Mouse (Mus musculus) heart, postnatal 25 days (tissue): Measurements from ENCODE around the gene Rps6kl1. TPM values are rescaled to one million over a fixed set of nuclear protein-coding genes. Genes with fewer than 3 reads are reported as not detected.

Experiments used
- DNase-seq: peaks from one replicate; pipeline ENCODE4 v3.0.0; 2022; ENCODE audit warnings: low spot score
- intact Hi-C: fragments of 180-260 bp; cut with DNase I; formaldehyde crosslinking; loops from one replicate; pipeline ENCODE4 v1.15.1; 2025
- total RNA-seq, 2 experiments: library from RNA; stranded (reverse); gene quantifications; 2 replicates each; pipeline ENCODE4 v1.2.3; 2021

Rps6kl1 gene
- total RNA-seq, 2 experiments from 2014 or later = 2.6 to 4.3 TPM

DNA sequence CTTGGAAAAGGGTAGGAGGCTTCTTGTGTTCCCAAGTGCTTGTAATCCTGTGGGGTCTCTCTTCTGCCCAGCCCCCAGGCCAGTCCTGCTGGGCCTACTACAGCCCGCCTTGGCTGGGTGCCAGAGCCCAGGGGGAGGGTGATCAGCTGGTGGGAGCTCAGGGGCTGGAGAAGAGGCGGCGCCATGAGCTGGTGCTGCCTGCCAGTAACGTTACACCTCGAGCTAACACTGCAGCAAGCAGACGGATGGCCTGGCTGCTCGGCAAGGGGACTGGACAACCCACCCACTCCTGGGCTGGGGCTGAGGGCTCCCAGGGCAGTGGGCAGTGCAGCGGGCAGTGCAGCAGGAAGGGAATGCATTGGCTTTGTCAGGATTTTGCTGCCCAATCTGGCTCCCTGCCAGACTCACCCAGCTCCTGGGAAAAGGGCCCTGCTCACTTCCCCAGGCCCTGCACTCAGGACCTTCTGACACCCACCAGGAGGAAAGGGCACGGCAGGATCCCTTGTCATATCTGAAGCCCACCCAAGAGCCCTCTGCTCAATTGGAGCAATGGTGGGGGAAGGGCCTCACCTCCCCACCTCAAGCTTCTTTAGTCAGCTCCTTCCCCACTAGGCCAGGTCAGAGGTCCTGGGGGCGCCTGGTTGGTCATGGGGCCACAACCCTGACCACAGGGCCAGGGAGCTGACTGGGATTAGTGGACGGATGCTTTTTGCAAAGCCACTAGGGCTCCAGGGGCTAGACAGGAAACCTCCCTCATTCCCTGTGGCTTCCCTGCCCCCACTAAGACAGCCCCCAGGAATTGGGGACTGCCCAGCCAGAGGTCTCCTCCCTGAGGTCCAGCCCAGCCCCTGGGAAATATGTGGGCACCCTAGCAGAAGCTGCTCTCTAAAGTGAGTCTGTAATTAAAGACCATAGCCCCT, 25.1 kb upstream of the Rps6kl1 start:
- intact Hi-C loops = no loop called here
- DNase-seq = no peak

DNA sequence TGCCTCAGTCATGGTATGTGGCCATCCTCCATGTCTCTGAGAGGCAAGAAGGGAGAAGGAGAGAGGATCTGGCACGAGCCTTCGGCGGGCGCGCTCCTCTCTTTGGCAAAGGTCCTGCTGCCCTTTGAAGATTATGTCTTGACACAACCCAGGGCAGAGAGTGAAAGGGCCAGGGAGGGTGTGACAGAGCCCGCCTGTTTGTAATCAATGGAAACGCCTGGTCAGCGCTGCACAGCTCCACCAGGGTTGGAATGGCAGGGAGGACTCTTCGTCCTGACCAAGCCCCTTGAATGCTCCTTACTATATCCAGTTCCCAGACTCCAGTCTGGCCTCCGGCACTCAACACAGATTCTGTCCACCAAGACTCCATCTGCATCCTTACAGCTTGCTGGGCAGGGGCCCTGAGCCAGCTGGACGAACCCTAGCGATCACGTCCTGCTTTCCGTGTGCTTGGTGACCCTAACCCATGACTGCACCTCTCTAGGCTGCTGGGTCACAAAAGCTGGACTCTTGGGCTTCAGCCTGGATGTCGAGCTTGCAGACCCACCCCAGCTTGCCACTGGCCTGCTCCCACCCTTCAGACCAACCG, 24.1 kb upstream of the Rps6kl1 start:
- intact Hi-C loops = no loop called here

GRCm38 (mm10) chr12:85174016-85174415, 23.0 kb upstream of the Rps6kl1 start:
- no peak for DNase-seq
- intact Hi-C loops = no loop called here

More for the DNA sequence above, 24.1 kb upstream of the Rps6kl1 start:
- no peak for DNase-seq

GRCm38 (mm10) chr12:85170948-85171307, 19.9 kb upstream of the Rps6kl1 start:
- intact Hi-C loops = no loop called here
- DNase-seq = no peak

GRCm38 (mm10) chr12:85170284-85170947, 19.4 kb upstream of the Rps6kl1 start:
- intact Hi-C loops = no loop called here
- no peak for DNase-seq

- intact Hi-C loops = loop anchor here (1.0 to 2.0 kb wide), 2 partner anchors 27 to 135 kb away; no protein-coding TSS in a partner anchor
- no peak for DNase-seq
These were observed 18.8 kb upstream of the Rps6kl1 start for GRCm38 (mm10) chr12:85169877-85170276.

GRCm38 (mm10) chr12:85169117-85169858, 18.2 kb upstream of the Rps6kl1 start:
- intact Hi-C loops = loop anchor here (1.0 to 2.0 kb wide), 2 partner anchors 26 to 136 kb away; no protein-coding TSS in a partner anchor
- DNase-seq = peak; percentile 65

- no peak for DNase-seq
- intact Hi-C loops = no loop called here
These were observed 15.6 kb upstream of the Rps6kl1 start for GRCm38 (mm10) chr12:85166631-85167030.

DNA sequence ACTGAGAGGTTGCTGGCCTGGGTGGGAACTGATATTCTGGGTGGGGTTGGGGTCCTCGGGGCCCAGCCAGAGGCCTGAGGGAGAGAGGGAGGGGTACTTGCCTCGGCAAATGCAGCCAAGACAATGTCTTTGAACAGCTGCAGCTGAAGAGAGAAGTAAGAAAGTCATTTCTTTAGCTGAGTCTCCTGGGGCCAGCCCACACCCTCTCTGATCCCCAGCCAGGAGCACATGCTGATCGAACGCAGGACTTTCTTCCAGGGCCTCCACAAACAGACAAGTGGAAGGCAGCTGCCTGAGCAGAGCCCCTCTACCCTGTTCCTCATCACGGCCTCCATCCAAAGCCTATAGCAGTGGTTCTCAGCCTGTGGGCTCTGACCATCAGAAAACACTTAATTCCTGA, 13.9 kb upstream of the Rps6kl1 start:
- intact Hi-C loops = no loop called here

GRCm38 (mm10) chr12:85159592-85159991, 8.5 kb upstream of the Rps6kl1 start:
- DNase-seq = peak; percentile 60
- intact Hi-C loops = no loop called here

More for the DNA sequence above, 13.9 kb upstream of the Rps6kl1 start:
- peak; percentile 54 for DNase-seq

GRCm38 (mm10) chr12:85158801-85159200, 7.7 kb upstream of the Rps6kl1 start:
- intact Hi-C loops = no loop called here

GRCm38 (mm10) chr12:85157797-85158460, 6.9 kb upstream of the Rps6kl1 start:
- DNase-seq = no peak
- intact Hi-C loops = no loop called here

More at GRCm38 (mm10) chr12:85158801-85159200, 7.7 kb upstream of the Rps6kl1 start:
- DNase-seq = no peak

- intact Hi-C loops = no loop called here
- no peak for DNase-seq
These were observed 5.3 kb upstream of the Rps6kl1 start for GRCm38 (mm10) chr12:85156324-85156723.

GRCm38 (mm10) chr12:85153011-85153410, 1.9 kb upstream of the Rps6kl1 start:
- intact Hi-C loops = no loop called here
- no peak for DNase-seq

DNA sequence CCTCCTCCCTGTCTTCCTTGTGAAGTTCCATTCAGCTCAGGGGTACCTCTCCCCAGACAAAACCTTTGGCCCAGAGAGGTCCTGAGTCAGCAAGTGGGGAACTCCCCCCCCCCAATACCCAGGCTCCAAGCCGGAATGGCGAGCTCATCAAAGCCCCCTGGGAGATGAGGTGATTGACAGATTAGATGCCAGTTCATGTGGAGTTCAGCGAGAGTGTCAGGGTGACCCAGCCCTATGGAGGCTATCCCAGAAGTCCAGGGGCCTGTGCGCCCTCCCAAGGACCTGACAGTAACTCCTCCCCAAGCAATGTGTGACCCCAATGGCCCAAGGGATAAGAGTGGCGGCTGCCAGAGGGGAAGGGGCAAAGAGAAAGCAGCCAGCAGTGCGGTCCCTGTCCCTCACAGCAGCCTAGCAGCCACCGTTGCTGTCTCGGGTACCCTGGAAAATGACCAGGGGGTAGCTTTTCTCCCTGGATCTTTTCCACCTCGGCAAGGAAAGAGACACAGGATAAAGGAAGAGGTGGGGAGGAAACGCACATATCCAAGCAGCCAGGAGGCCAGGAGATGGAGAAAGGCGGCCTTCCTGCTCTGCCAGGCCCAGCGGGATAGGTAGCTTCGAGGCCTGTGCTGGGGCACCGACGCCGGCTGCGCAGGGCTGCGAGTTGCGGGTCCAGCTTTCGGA, 603 bp downstream of the Rps6kl1 start:
- intact Hi-C loops = no loop called here
- DNase-seq = no peak

- intact Hi-C loops = no loop called here
These were observed 4.2 kb downstream of the Rps6kl1 start for GRCm38 (mm10) chr12:85146881-85147280.

DNA sequence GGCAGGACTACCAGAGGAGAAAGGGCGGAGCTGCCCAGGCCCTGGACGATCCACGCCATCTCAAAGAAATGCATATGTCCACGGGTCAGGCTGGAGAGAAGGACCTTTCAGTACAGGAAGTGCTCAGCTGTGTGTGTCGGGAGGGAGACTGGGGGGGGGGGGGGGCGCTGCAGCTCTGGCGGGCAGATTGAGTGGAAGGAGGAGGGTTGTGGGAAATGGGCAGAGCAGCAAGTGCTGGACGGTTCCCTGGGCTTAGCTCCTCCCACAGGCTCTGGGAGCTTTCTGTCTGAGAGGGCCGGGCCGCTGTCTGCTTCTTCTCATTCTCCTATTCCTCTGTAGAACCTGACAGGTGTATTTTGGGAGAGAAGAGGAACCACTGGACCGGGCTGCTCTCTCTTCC, 4.7 kb downstream of the Rps6kl1 start:
- intact Hi-C loops = no loop called here
- no peak for DNase-seq

More at GRCm38 (mm10) chr12:85146881-85147280, 4.2 kb downstream of the Rps6kl1 start:
- DNase-seq = no peak

DNA sequence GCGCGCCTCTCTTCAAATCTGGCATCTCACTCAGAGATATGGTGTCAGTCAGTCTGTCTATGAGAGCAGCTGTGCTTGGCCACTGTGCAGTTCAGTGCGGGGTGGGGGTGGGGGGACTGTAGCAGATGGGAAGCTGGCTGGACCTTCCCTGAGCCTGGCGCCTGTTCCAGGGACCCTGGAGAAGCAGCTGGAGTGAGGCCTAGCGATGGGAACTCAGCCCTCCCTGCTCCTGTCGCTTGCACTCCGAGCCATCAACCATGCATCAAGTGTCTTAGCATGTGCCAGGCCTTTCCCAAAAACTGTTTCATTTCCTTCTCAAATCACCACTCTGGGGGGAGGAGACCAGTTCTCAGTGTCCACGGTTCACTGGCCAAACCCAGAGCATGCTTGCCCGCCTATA, 5.4 kb downstream of the Rps6kl1 start:
- peak; percentile 58 for DNase-seq
- intact Hi-C loops = no loop called here

GRCm38 (mm10) chr12:85144821-85145220, 6.2 kb downstream of the Rps6kl1 start:
- DNase-seq = no peak
- intact Hi-C loops = loop anchor here (5.0 kb wide), 1 partner anchor 53 kb away; no protein-coding TSS in a partner anchor
